Comparison of ENCODE assay signal across 23 mouse cellular contexts in genomic region chr4:155550446-155550845, GRCm38 (mm10). TPM values are rescaled to one million over a fixed set of nuclear protein-coding genes. Genes with fewer than 3 reads are reported as not detected.
DNase-seq lines count a peak whose midpoint lies in the region; ATAC-seq and TF ChIP-seq lines count a peak whose summit lies in the region.
"Had no signal": no experiment of that assay in that cellular context is flagged by ENCODE, and none has a peak within 500 bp of the region (broad histone marks: within the 10 kb centered on the region; RNA-seq: fewer than 3 reads in every experiment).

No protein-coding gene starts in this region.

- no peak for TF ChIP-seq POLR2A in bone marrow, adult 2 months (IDR thresholded peaks at IDR 0.05; ENCODE audit: borderline replicate concordance, control insufficient read depth, low read depth, low read length)

- WGBS in bone marrow, adult 2 months: 16% methylated on average over 2 of the region's 2 CpGs
- WGBS in hindbrain, embryonic 13.5 days: 90% methylated on average over 2 of the region's 2 CpGs

- no peak overlapping the region for H3K4me3 ChIP-seq in left cerebral cortex, adult 2 months
- H3K4me3 ChIP-seq in bone marrow, adult 2 months (replicated peaks; ENCODE audit: control insufficient read depth, low read depth, low read length): no peak overlapping the region
- no peak overlapping the region for H3K4me3 ChIP-seq in hindbrain, embryonic 13.5 days
- H3K4me3 ChIP-seq: forebrain, embryonic 10.5 days; heart, embryonic 10.5 days; hindbrain, embryonic 15.5 days; limb, embryonic 12.5 days; liver, embryonic 12.5 days; neural tube, embryonic 15.5 days had no signal

- no peak overlapping the region for H3K9ac ChIP-seq in hindbrain, embryonic 13.5 days
- H3K9ac ChIP-seq: hindbrain, embryonic 15.5 days; limb, embryonic 12.5 days; liver, embryonic 12.5 days; lung, embryonic 14.5 days; neural tube, embryonic 15.5 days had no signal

- no peak for TF ChIP-seq CTCF in left cerebral cortex, adult 2 months (IDR thresholded peaks at IDR 0.05)
- TF ChIP-seq CTCF in bone marrow, adult 2 months (IDR thresholded peaks at IDR 0.05; ENCODE audit: control insufficient read depth, insufficient read depth, low read length): no peak

- H3K9me3 ChIP-seq in hindbrain, embryonic 13.5 days: no peaks in the 10 kb centered on the region
- H3K9me3 ChIP-seq: forebrain, embryonic 10.5 days; heart, embryonic 10.5 days; hindbrain, embryonic 15.5 days; limb, embryonic 12.5 days; liver, embryonic 12.5 days; neural tube, embryonic 15.5 days had no signal

- no peak for DNase-seq in left cerebral cortex, adult 2 months (ENCODE audit: extremely low spot score in 1 of 2, low spot score in 2 of 2)
- no peak for DNase-seq in left cerebral cortex, postnatal 10 days (ENCODE audit: extremely low spot score in 1 of 2, low spot score in 2 of 2)
- DNase-seq in 416B (ENCODE audit: low read depth): peak; percentile 26
- DNase-seq in cerebellum, adult 9-10 months: no peak
- DNase-seq: cerebellum, postnatal 10 days; gastrocnemius, postnatal 14 days; heart, postnatal 4 days; kidney, adult 2 months; kidney, postnatal 10 days; lung, embryonic 14.5 days; thymus, adult 2 months had no signal

- no peak overlapping the region for H3K4me2 ChIP-seq in hindbrain, embryonic 13.5 days
- H3K4me2 ChIP-seq: hindbrain, embryonic 15.5 days; limb, embryonic 12.5 days; liver, embryonic 12.5 days; lung, embryonic 14.5 days; midbrain, embryonic 11.5 days; neural tube, embryonic 15.5 days had no signal

- peaks cover 6% of the 10 kb centered on the region; the same call in 1 of the 2 replicates for H3K4me1 ChIP-seq in bone marrow, adult 2 months (ENCODE audit: control insufficient read depth, insufficient read depth, low read length)
- H3K4me1 ChIP-seq in hindbrain, embryonic 13.5 days (replicated peaks): no peaks in the 10 kb centered on the region
- H3K4me1 ChIP-seq: forebrain, embryonic 10.5 days; heart, embryonic 10.5 days; hindbrain, embryonic 15.5 days; limb, embryonic 12.5 days; neural tube, embryonic 15.5 days had no signal

- peaks cover 59% of the 10 kb centered on the region for H3K36me3 ChIP-seq in hindbrain, embryonic 13.5 days

- no peaks in the 10 kb centered on the region for H3K27me3 ChIP-seq in hindbrain, embryonic 13.5 days
- H3K27me3 ChIP-seq: hindbrain, embryonic 15.5 days; limb, embryonic 12.5 days; liver, embryonic 12.5 days; neural tube, embryonic 15.5 days had no signal

- peak; percentile 90 for ATAC-seq in monocyte, adult 5-6 weeks (replicated peaks; ENCODE audit: insufficient number of reproducible peaks, low FRiP score, low TSS enrichment, poor library complexity, severe bottlenecking)
- ATAC-seq in hindbrain, embryonic 13.5 days (ENCODE audit: low FRiP score): no peak
- ATAC-seq: forebrain, embryonic 16.5 days; liver, embryonic 12.5 days had no signal

- intact Hi-C loops in left cerebral cortex, adult 2 months (cut with DNase I): no loop called here
- intact Hi-C loops in left cerebral cortex, postnatal 10 days (cut with DNase I): no loop called here

- H3K27ac ChIP-seq in left cerebral cortex, adult 2 months: peak overlapping the region; percentile 9; the same call in 1 of the 2 replicates
- peak overlapping the region; percentile 72; the same call in 1 of the 2 replicates for H3K27ac ChIP-seq in bone marrow, adult 2 months (ENCODE audit: control insufficient read depth, insufficient read depth, low read depth, low read length, poor library complexity)
- H3K27ac ChIP-seq in hindbrain, embryonic 13.5 days: no peak overlapping the region
- H3K27ac ChIP-seq: forebrain, embryonic 10.5 days; heart, embryonic 10.5 days; hindbrain, embryonic 15.5 days; limb, embryonic 12.5 days; liver, embryonic 12.5 days; macrophage; neural tube, embryonic 15.5 days had no signal

RNA-seq across cellular contexts. Expression of gene Nadk, which starts 11.7 kb away (rescaled TPM):
- total RNA-seq in left cerebral cortex, adult 2 months (2021): 10 to 100 TPM; 55.9 to 58.2 TPM
- total RNA-seq in left cerebral cortex, postnatal 10 days (2021): 10 to 100 TPM; 47.9 TPM
- polyA plus RNA-seq in bone marrow, adult 2 months (2011; ENCODE audit: insufficient read depth, insufficient read length, low replicate concordance, missing spikeins): 28.2 and 52.6 TPM in 2 replicates
- total RNA-seq in monocyte, adult 5-6 weeks (2017): 392 to 513 TPM (median 506 TPM) in 3 replicates
- 82.5 and 84.5 TPM in 2 replicates for polyA plus RNA-seq in hindbrain, embryonic 13.5 days (2015; fragmentation: Nextera tagmentation; extraction: Ambion mirVana)

RNA-seq across cellular contexts. Expression of gene Slc35e2, which starts 50.8 kb away (rescaled TPM):
- total RNA-seq in left cerebral cortex, adult 2 months (2021): 10 to 100 TPM; 47.3 to 50.5 TPM
- total RNA-seq in left cerebral cortex, postnatal 10 days (2021): 10 to 100 TPM; 44.1 to 45.2 TPM
- polyA plus RNA-seq in bone marrow, adult 2 months (2011; ENCODE audit: insufficient read depth, insufficient read length, low replicate concordance, missing spikeins): 7.4 and 8.4 TPM in 2 replicates
- total RNA-seq in monocyte, adult 5-6 weeks (2017): 6.5 to 13.6 TPM (median 9.2 TPM) in 3 replicates
- 15.1 and 15.9 TPM in 2 replicates for polyA plus RNA-seq in hindbrain, embryonic 13.5 days (2015; fragmentation: Nextera tagmentation; extraction: Ambion mirVana)

RNA-seq across cellular contexts. Expression of gene Gnb1, which starts 59.3 kb away (rescaled TPM):
- total RNA-seq in left cerebral cortex, adult 2 months (2021): 100 to 1,000 TPM; 853 to 870 TPM
- total RNA-seq in left cerebral cortex, postnatal 10 days (2021): 1,000 to 10,000 TPM; 1,230 to 1,248 TPM
- polyA plus RNA-seq in bone marrow, adult 2 months (2011; ENCODE audit: insufficient read depth, insufficient read length, low replicate concordance, missing spikeins): 78.1 and 115 TPM in 2 replicates
- total RNA-seq in monocyte, adult 5-6 weeks (2017): 150 to 269 TPM (median 199 TPM) in 3 replicates
- polyA plus RNA-seq in hindbrain, embryonic 13.5 days (2015; fragmentation: Nextera tagmentation; extraction: Ambion mirVana): 1,012 and 1,052 TPM in 2 replicates
